Mouse (Mus musculus) urinary bladder, postnatal 4 days (tissue): ENCODE results near the gene Adgre5.
A peak's percentile ranks its signal among the peaks of the same experiment; 100 is the strongest.

Experiments
- DNase-seq, 2 experiments: peaks; one replicate each; pipeline ENCODE4 v3.0.0; 2021 to 2022; ENCODE audit warnings: low spot score in 2 of 2

Adgre5 gene

DNA sequence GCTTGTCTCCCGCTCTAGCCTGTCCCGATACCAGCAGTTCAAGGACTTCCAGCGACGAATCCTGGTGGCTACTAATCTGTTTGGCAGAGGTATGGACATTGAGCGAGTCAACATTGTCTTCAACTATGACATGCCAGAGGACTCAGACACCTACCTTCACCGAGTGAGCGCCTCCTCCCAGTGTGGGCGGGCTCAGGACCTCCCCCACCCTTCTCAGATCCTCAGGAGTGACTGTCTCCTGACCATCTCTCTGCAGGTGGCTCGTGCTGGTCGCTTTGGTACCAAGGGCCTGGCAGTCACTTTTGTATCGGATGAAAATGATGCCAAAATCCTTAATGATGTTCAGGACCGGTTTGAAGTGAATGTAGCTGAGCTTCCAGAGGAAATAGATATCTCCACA, 18.5 kb downstream of the Adgre5 start:
- no peak for DNase-seq

DNA sequence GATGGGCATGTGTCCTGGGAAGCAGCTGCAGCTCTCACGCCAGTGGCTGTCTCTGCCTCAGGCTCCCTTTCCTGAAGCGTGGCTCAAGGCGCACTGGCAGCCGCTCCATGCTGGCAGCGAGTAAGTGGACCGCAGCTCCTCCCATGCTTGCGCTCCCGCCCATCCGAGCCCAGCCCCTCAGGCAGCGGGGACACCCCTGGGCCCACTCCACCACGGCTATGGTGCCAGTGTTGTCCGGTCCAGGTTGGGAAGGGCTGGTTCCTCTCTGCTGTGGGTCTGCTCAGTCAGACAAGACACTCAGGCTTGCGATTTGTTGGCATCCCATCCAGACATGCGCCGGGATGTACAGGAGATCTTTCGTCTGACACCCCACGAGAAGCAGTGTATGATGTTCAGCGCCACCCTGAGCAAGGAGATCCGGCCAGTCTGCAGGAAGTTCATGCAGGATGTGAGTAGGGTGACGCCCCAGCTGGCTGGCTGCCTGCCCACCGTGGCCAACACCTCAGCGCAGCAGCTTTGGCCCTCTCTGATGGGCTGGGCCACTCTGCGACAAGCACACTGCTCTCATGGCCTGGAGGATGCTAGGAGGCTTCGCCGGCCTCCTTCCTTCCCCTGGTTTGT, 19.6 kb downstream of the Adgre5 start:
- DNase-seq = no peak

DNA sequence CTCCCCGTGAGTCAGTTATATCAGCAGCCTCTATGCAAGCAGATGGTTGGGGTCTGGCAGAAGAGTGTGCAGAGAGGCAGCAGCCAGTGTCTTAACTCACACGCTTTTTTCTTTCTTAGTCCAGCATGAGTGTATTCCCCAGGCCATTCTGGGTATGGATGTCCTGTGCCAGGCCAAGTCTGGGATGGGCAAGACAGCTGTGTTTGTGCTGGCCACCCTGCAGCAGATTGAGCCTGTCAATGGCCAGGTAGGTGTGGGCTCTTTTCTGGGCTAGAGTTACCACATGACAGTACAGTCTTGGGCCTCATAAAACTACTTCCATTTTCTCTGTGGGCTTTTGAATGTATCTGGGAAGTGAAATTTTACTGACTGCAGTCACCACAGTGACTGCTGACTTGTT, 21.4 kb downstream of the Adgre5 start:
- DNase-seq = no peak

DNA sequence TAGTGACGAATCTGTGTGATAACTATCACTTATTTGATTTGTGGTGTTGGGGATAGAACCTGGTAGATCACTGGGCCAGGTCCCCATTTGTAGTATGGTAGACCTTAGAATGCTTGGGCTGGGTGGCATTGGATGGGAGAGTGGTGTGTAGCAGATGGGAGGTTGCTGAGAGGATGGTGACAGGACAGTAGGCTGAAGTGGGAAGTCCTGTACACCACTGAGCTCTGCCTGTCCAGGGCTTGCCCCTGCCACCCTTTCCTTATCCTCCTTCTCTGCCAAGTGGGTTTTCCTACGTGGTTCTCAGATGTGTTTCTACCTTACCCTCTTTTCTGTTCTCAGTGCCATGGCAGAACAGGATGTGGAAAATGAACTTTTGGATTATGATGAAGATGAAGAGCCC, 22.1 kb downstream of the Adgre5 start:
- no peak for DNase-seq

DNA sequence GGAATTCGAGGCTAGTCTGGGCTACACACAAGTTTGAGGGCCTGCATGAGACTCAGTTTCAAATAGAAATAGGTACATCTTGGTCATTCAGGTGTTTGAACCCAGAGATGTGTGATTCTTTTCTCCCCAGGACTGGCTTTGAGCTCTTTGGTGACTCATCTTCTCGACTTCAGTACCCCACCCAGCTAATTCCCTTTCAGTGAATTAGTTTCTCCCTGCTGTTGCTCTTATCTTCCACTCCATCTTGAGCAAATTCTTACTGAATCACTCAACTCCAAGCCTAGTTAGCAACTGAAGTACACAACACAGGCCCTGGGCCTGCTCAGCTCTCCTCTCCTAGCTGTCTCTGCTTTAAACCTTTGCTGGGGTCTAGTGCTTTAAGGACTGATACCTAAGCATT, 24.6 kb downstream of the Adgre5 start:
- DNase-seq = no peak

DNA sequence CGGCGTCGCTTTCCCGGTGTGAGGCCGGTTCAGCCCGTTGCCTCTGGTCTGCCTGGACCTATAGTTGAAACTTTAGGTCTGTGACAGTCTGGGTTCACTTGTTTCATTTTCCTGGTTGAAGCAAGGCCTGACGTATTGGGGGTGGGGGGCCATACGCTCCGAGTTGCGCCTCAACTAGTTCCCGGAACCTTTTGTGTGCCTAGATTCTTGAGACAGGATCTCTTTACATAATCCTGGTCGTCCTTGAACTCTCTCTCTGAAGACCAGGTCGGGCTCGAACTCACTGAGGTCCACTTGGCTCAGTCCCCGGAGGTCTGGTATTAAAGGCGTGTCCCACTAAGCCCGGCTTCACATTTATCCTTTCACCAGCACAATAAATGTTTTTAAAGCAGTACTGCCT, 25.4 kb downstream of the Adgre5 start:
- DNase-seq = no peak

DNA sequence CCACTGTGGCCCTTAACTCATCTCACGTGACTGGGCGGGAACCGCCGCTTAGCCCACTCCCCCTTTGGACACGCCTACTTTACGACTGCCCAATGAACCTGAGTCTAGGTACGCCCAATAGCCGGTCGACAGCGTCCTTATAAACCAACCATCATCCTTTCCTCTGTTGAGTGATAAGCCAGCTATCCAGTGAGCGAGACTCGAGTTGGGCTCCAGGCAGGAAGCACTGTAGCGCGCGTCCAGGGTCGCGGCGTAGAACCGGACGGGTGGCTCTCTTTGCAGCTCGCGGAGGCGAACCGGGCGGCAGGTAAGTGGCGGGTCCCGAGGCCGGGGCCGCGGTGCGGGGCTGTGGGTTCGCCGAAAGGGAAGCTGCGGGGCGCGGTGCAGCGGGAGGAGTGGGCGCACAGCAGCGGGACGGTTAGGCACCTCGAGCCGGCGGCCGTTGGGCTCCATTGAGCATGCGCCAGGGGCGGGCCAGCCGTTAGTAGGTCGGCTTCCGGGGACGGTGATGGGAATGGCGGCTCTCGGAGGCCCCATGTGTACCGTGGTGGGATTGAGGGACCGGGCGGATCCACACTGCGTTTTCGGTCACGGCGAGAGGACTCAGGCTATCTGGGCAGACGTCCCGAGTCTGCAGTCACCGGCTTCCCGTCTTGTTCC, 26.0 kb downstream of the Adgre5 start, which contains the start of gene Ddx39:
TSS of gene Ddx39 (plus strand) at position 147 of the 660 bp plus-strand sequence.
- peak; percentile 92 to 93 for DNase-seq

DNA sequence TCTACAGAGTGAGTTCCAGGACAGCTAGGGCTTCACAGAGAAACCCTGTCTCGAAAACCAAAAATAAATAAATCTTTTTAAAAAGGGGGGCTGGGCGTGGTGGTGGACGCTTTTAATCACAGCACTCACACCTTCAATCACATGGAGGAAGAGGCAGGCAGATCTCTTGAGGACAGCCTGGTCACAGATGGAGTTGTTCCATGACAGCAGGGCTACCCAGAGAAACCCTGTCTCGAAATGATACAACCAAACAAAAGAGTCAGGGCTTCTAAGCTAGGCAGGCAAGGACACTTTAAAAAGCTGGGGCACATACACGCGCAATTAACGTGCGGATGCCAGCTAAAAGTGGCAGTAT, 26.5 kb downstream of the Adgre5 start:
- no peak for DNase-seq

DNA sequence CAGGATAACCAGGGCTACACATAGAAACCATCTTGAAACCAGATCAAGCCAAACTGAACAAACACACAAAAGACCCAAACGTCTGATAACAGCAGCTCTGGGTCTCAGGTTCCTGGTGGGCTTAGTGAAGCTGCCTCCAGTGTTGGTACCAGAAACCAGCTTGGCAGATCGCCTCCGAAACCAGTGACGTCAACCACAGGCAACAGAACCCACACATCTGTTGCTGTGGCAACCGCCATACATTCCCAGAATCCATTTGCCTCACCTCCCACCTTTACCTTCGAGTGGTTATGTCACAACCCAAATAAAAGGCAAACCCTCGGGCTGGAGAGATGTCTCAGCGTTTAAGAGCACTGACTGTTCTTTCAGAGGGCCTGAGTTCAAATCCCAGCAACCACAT, 33.6 kb downstream of the Adgre5 start:
- no peak for DNase-seq

DNA sequence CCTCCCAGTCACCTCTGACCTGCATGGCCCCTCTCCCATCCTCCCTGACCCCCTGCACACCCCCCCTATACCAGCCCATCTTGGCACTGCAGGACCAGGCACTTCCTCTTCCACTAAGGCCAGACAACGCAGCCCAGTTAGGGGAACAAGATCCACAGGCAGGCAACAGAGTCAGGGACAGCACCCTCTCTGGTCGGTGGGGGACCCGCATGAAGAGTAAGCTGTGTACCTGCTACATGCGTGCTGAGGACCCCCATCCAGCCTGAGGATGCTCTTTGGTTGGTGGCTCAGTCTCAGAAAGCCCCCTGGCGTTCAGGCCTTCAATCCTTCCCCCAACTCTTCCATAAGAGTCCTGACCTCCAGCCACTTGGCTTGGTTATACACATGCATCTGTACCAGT, 34.7 kb downstream of the Adgre5 start:
- DNase-seq = no peak

DNA sequence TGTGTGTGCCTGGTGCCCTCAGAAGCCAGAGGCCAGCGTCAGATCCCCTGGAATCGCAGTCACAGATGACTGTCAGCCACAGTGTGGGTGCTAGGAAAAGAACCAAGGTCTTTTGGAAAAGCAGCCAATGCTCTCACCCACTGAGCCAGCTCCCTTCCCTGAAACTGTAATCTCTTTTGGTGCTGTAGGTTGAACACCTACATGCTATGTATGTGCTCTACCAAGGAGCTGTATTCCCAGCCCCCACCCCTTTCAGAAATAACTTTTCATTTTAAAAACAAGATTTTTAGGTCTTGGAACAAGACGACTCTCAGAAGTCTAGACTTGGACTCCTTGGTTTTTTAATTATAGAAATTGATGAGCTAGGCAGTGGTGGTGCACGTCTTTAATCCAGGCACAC, 37.7 kb downstream of the Adgre5 start:
- no peak for DNase-seq

DNA sequence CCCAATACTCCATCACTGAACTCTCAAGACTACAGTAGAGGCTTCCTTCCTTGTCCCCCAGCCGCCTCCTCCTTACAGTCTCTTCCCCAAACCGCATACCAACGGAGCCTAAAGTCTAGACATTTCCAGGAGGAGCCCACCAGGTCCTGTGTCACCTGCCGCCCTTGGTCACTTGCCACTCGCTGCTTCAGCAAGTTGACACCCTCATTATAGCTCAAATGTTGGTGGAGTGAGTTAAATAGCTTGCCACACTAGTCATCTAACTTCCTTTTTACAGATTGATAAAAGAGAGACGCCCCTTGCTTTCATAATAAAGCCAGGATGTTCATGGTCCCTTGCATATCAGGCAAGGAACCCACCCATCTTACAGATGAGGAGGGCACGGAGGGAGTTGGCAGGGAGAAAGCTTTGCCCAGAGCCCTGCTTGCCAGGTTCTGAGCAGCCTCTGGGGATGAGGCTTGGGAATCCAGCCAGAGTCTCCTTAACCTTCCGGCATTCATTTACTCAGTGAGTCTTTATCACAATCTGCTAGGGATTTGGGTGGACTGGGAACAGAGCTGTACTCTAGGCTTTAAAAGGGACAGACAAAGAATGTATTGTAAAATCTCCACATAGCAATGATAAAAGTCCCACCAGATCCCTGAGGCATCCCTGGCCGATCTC, 40.6 kb downstream of the Adgre5 start:
- DNase-seq = no peak

DNA sequence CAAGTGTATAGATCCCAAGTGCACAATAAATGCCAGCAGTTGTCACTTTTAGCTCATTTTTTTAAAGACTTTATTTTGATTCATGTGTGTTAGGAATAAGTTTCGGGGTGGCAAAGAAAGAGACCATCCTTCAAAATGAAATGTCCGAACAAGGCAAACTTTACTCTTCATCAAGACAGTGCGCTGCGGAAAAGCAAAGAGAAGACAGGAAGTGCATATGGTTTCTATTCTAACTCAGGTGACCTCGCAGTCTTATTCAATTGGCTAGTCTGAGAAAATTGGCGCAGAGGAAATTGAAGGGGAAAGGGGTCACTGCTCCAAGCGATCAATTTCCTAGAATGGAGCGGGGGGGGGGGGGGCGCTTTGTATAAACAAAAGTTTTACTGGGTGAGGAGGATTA, 41.6 kb downstream of the Adgre5 start:
- DNase-seq = no peak

DNA sequence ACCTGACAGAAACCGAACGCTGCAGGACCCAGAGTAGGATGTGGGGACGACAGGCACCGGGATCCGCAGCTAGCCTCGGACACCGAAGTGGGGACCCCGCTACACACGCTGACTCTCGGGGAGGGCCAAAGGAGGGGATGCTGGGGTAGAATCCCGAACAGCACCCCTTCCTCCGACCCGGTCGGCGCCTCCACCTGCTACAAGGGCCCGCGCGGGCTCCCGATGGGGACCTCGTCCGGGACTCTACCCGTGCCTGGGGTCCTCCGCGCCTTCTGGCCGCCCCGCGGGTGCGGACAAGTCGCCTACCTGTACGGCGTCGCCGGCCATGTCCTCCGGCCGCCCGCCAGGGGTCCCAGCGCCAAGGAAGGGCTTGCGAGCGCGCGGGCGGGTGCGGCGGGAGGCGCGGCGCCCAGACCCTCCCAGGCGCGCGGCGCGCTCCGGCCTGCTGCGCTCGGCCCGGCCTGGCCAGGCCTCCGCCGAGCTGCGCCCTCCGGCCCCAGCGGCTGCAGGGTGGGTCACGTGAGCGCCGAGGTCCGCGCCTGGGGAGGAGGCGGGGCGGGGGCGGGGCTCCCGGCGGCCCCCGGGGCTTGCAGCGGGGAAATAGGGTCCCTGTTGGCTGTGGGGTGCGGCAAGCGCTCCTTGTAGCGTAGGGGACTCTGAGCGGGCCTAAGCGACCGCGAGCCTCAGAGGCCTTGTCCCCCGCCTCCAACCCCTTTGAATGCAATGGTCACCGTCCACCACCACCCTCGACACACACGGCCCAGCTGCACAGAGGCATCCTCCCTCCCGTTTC, 42.3 kb downstream of the Adgre5 start, which contains the start of gene Pkn1:
TSS of gene Pkn1 (minus strand) at position 519 of the 793 bp plus-strand sequence.
- DNase-seq = peak; percentile 77 to 82

DNA sequence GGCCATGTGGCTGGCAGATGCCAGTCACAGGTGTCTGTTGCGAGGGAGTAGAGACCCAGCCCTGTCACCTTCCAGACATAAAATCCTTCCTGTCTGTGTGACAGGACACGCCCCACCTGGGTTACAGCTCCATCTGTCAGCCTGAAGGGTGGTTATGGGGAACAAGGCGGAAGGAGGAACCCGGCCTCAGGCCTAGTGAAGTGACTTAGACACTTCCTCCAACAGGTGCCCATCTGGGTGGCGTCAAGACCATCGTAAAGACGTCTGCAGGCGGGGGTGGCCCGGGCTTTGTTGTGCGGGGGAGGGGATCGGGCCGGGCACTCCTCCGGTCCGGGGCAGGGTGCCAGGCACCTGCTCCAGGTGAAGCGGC, 42.9 kb downstream of the Adgre5 start:
- DNase-seq = peak in 1 of 2 experiments; percentile 32

DNA sequence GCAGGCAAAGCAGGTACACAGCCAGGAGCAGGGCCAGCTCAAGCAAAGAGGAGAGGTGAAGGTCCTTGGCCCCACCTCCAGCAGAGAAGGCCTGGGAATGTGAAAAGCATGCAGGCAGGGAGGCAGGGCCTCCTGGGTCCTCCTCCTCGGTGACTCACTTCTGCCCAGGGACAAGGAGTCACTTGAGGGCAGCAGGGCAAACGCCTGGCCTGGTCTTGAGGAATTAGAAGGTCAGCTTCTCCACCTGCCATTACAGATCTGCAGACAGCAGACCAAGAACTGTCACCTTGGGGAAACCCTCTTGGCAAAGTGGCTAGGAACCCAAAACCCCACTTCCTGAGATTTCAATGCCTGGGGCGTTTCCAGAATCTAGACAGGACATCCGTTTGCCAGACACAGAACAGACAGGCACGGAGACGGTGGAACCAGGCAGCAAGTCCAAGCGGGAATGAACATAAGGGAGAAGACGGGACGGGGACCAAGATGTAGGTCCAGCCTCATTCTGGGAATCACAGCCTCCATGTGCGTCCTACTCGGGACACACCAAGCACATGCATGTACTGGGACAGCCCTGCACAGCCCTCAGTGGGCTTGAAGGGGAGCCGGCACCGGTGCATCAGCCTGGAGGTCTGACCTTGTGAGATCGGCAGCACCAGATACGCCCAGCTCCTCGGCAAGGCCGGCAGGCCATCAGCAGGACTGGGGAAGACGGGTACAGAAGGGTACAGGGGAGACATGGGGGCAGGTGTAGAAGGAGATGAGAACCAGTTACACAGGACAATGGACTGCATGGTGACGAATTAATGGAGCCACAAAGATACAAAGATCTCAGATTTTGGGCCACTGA, 43.5 kb downstream of the Adgre5 start:
- peak in 1 of 2 experiments; percentile 49 for DNase-seq

DNA sequence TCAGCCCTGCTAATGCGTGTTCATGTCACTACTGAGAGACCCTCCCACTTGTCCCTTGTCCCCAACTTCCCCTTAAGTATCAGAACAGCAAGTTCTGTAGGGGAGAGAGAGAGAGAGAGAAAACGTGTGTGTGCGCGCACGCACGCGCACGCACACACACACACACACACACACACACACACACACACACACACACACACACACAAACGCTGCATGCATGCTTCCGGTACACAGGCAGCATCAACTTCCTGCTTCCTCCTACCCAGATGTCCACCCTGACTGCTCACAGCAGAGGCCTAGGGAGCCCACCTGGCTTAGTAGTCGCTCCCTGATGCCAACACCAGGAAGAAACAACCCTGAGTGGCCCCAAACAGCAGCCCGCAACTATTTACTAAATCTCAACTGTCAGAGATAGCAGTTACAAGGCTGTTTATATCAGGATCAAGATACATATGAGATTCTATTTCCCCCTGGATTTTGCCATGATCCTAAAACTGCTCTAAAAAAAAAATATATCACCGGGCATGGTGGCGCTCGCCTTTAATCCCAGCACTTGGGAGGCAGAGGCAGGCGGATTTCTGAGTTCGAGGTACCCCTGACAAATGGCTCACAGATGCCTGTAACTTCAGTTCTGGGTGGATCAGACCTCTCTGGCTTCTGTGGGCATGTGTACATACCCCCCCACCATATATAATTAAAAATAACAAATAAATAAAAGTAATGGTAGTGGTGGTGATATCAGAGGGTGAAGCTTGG, 45.6 kb downstream of the Adgre5 start:
- no peak for DNase-seq

DNA sequence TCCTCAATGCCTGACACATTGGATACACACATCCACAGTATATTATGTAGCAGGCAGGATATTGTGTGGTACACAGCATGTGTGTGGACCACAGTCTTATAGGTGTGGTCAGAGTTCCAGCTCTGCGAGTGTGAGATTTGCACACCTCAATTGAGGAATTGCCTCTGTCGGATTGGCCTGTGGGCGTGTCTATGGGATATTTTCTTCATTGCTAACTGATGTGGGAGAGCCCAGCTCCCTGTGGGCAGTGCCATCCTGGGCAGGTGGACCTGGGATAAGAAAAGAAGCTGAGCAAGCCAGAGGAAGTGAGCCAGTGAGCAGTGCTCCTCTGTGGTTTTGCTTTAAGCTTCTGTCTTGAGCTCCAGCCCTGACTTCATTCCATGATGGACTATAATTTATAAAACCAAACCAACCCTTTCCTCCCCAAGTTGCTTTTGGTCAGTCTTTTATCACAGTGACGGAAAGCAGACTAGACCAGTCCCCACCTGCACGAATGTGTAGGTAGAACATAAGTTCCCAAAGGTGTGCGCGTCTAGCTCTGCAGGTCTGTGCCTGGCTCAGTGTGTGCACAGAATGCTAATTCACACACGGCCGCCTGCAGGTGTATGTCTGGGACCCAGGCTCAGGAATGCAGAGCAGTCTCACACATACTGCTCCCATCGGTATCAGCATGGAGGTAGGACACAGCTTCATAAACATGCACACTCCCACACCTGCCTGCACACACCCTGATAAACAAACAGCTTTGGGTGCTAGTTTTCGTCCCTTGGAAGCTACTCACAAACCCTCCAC, 46.6 kb downstream of the Adgre5 start:
- DNase-seq = no peak

DNA sequence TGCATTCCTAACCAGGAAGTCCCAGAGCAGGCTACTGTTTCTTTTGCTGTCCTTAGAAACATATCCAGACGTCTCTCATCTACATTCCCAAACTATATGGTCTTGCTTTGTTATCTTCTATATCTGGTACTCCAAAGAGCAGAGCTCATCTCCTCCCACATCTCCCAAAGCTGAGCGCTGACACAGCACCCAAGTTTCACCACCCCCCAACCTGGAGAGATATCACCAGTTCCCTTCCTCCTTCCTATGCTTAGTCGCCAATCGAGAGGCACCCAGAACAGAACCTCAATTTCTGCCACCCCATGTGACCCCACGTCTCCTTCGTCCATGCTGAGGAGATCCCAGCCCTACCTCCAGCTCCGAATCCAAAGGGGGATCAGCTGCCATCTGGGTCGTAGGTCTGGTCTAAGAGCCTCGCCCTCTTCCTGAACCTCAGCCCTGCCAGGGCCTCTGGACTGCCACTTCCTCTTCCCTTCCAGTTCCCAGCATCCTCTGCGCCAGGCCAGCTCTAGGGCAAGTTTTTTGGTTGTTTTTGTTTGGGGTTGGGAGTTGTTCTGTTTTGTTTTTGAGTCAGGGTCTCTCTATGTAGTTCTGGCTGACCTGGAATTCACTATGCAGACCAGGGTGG, 47.4 kb downstream of the Adgre5 start:
- DNase-seq = no peak
